Mouse (Mus musculus) midbrain, embryonic 14.5 days (tissue): ENCODE measurements around the gene Dclre1c. TPM values are rescaled to one million over a fixed set of nuclear protein-coding genes. Genes with fewer than 3 reads are reported as not detected.
"Not testable (repeated sequence)": the region's sequence is repeated elsewhere in the genome, so short reads cannot be mapped to it uniquely, and the experiment has no call there.

Experiments
- ATAC-seq: fragments of 200-750 bp; cut with Nextera tagmentation; 2 replicates; pipeline ENCODE4 v1.8.0; 2017; ENCODE audit warnings: moderate number of reproducible peaks, moderate library complexity; ENCODE audit not compliant: low FRiP score, low TSS enrichment
- DNase-seq: peaks from one replicate; pipeline ENCODE4 v3.0.0-alpha.2; 2015
- H3K27ac ChIP-seq: fragments of 300-500 bp; sonication (generic); replicated peaks from 2 replicates; pipeline ENCODE4 v1.5.1; 2014; ENCODE audit warnings: mild to moderate bottlenecking, low read depth, low read length, moderate library complexity
- H3K27me3 ChIP-seq: fragments of 300-500 bp; sonication (generic); 2 replicates; pipeline ENCODE4 v1.6.1; 2014; ENCODE audit warnings: low read length, control low read depth, mixed read lengths; ENCODE audit not compliant: control insufficient read depth, insufficient read depth
- H3K36me3 ChIP-seq: fragments of 300-500 bp; sonication (generic); 2 replicates; pipeline ENCODE4 v1.6.1; 2014; ENCODE audit warnings: low read length, control low read depth; ENCODE audit not compliant: control insufficient read depth, insufficient read depth
- H3K4me1 ChIP-seq: fragments of 300-500 bp; sonication (generic); 2 replicates; pipeline ENCODE4 v1.6.1; 2014; ENCODE audit warnings: mild to moderate bottlenecking, antibody characterized with exemption, low read length, control low read depth; ENCODE audit not compliant: control insufficient read depth, insufficient read depth
- H3K4me2 ChIP-seq: fragments of 300-500 bp; sonication (generic); 2 replicates; pipeline ENCODE4 v1.6.1; 2014; ENCODE audit warnings: mild to moderate bottlenecking, low read length, moderate library complexity
- H3K4me3 ChIP-seq: fragments of 300-500 bp; sonication (generic); replicated peaks from 2 replicates; pipeline ENCODE4 v1.5.1; 2014; ENCODE audit warnings: low read depth, low read length
- H3K9ac ChIP-seq: fragments of 300-500 bp; sonication (generic); replicated peaks from 2 replicates; pipeline ENCODE4 v1.6.1; 2014; ENCODE audit warnings: mild to moderate bottlenecking, low read length, moderate library complexity
- H3K9me3 ChIP-seq: fragments of 300-500 bp; sonication (generic); 2 replicates; pipeline ENCODE4 v1.6.1; 2016; ENCODE audit warnings: low read length, control low read depth, mixed read lengths; ENCODE audit not compliant: control insufficient read depth
- WGBS: fragments of 180-500 bp; shearing (Covaris S2); extraction: QIAGEN DNeasy Blood & Tissue Kit; methylation state at CpG from one replicate; pipeline ENCODE4 v1.1.7; 2014; 5-methylcytosine and 5-hydroxymethylcytosine counted together
- polyA plus RNA-seq: library from polyadenylated mRNA; unstranded; fragments of >200 nt; fragmentation: Nextera tagmentation; extraction: Ambion mirVana; gene quantifications from 2 replicates; pipeline ENCODE4 v1.2.1, GENCODE M21; 2014

Gene Dclre1c
- polyA plus RNA-seq: 7.2 and 9.6 TPM in 2 replicates

DNA sequence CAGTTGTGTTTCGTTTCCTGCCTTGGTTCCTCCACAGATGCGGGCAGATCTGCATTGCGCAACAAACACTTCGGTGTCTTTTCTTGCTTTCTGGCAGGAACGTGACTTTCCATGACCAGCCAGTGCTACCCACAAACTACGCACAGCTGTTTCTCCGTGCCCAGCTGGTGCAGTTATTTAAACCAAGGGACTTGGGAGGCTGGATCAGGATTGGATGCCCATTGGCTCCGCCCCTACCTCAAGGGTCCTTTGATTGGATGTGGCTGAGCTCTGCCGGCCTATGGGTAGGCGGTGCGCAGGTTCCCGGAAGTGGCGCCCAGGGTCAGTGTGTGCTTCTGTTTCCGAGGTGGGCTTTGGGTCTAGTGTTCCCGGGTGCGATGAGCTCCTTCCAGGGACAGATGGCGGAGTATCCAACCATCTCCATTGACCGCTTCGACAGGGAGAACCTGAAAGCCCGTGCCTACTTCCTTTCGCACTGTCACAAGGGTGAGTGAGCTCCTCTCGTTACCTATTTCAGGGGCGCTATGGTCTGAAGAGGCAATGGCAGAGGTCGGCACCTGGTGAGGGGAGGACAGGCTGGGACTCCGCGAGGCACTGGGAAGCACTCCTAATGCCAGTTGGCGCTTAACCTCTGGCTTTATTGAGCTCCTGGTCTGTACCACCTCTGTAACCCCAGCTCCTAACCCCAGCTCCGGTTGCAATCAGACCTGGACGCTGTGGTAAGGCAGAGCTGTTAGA is at the start of gene Dclre1c:
Dclre1c (plus strand) TSS at position 291 of the 738 bp plus-strand sequence.
- peaks cover 10% of the 10 kb centered on the region for H3K4me1 ChIP-seq
- DNase-seq: peak; percentile 95
- whole genome bisulfite sequencing: 1% methylated on average over 29 of the region's 29 CpGs
- ATAC-seq: peak; percentile 99
- H3K4me2 ChIP-seq: peak within 1 kb of the TSS; percentile 92
- H3K27ac ChIP-seq: no peak within 1 kb of the TSS
- peak within 1 kb of the TSS; percentile 72 for H3K4me3 ChIP-seq
- no peaks in the 10 kb centered on the region for H3K27me3 ChIP-seq
- peak within 1 kb of the TSS; percentile 65 for H3K9ac ChIP-seq
- H3K9me3 ChIP-seq: no peaks in the 10 kb centered on the region
- peaks cover 7% of the 10 kb centered on the region; the same call in 1 of the 2 replicates for H3K36me3 ChIP-seq

DNA sequence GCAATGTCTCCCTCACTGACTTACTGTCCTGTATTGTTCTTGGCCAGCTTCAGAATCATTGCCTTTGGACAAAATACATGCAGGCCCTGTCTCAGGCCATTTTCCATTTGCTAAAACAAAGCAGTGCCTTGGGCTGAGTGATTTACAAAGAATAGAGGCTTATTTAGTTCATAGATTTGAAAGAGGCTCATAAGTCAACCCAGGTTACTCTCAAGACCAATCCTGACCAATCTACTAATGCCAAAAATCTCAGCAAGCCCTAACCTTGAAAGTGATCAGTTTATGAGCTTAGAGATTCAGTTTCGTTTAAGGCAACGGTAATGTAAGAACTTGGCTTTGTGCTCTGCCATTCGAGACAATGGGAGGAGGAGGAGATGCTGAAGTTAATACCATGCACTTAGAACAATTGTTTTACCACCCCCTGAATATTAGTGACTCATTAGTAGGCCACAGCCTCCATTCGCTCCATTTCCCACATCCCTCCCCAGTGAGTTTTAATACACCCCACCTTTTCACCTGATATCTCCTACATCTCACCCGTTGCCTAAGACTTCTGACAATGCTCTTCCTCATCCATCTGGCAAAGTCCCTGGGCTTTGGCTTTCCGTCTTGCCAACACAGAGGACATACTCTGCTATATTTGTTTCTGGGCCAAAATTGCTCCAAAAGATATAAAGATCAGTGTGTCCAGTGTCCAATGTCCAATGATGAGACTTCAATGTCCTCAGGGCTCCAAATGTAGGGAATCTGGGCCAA is 36.6 kb upstream of the Dclre1c start:
- no peak for DNase-seq
- no peak overlapping the region for H3K27ac ChIP-seq
- no peak overlapping the region for H3K4me2 ChIP-seq
- H3K36me3 ChIP-seq: no peaks in the 10 kb centered on the region
- 83% methylated on average over 6 of the region's 6 CpGs for WGBS
- no peak for ATAC-seq
- no peaks in the 10 kb centered on the region for H3K4me1 ChIP-seq
- no peaks in the 10 kb centered on the region for H3K27me3 ChIP-seq
- no peak overlapping the region for H3K4me3 ChIP-seq
- no peak overlapping the region for H3K9ac ChIP-seq
- no peaks in the 10 kb centered on the region for H3K9me3 ChIP-seq

DNA sequence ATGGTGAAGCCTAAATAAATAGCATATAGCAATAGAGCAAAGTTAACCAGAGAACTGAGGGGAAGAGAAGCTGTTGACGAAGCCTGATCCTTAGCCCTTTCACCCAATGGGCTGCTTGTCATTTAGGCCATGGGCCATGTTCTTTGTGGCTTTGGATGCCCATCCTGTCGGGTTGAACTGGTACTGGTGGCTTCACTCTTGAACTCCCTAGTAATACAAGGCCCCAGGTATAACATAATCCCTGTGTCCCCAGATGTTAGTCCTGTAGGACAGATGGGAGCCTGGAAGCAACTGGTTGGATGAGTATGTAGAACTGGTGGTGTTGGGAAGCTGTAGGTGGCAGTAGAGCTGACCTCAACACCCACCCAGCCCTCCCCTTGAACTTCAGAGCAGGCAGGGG is 32.0 kb upstream of the Dclre1c start:
- Histone ChIP-seq H3K9me3 (no peaks in the 10 kb centered on the region), H3K36me3 (no peaks in the 10 kb centered on the region), H3K9ac (no peak overlapping the region), H3K4me1 (no peaks in the 10 kb centered on the region), H3K27ac (no peak overlapping the region), H3K4me3 (no peak overlapping the region), H3K4me2 (no peak overlapping the region), H3K27me3 (no peaks in the 10 kb centered on the region)
- DNase-seq: no peak
- 76% methylated on average over 2 of the region's 2 CpGs for WGBS
- no peak for ATAC-seq

DNA sequence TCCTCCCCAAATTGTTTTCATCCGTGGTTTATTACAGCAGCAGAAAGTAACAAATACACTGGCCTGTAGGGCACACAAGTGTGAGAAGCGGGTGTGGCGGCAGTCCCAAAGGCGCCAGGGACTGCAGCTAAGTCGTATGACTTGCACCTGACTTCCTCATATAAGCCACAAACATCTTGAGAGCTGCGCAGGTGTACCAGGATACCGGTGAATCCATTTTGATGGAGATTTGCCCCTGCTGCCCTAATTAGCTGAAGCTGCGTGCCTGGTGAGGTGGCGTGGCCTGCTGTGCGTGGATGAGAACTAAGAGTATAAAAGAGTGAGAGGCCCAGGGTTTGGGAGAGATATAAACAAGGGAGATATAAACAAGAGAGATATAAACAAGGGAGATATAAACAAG is 26.8 kb upstream of the Dclre1c start, which contains the start of gene Olah:
Olah (minus strand) TSS at position 101 of the 400 bp plus-strand sequence.
- DNase-seq, H3K4me2 ChIP-seq, H3K4me3 ChIP-seq, H3K9me3 ChIP-seq, H3K9ac ChIP-seq, H3K27ac ChIP-seq, H3K4me1 ChIP-seq, H3K27me3 ChIP-seq, ATAC-seq, H3K36me3 ChIP-seq: not testable (repeated sequence)
- 75% methylated on average over 10 of the region's 10 CpGs for WGBS

DNA sequence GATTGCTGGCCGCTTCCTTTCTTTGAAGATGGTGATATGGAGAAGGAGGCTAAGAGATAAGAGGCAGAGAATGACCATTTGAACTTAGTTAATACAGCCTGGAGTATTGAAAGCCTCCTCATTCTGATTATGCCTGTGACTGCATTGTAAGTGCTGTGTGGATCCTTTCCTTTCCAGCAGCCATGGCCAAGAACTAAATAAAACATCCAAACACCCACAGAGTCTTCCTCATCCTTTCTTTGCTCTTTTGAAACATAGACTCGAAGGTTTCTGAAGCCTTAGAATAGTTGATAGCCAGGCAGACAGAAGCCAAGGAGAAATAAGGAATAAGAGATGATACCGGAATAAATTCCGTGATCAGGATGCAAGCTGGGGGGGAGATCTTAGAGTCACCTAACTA is 17.9 kb upstream of the Dclre1c start:
- H3K9me3 ChIP-seq: no peaks in the 10 kb centered on the region
- DNase-seq: no peak
- no peak overlapping the region for H3K4me3 ChIP-seq
- H3K27me3 ChIP-seq: no peaks in the 10 kb centered on the region
- H3K4me1 ChIP-seq: no peaks in the 10 kb centered on the region
- H3K4me2 ChIP-seq: no peak overlapping the region
- H3K9ac ChIP-seq: no peak overlapping the region
- no peak overlapping the region for H3K27ac ChIP-seq
- ATAC-seq: no peak
- 90% methylated on average over 4 of the region's 4 CpGs for WGBS
- no peaks in the 10 kb centered on the region for H3K36me3 ChIP-seq

DNA sequence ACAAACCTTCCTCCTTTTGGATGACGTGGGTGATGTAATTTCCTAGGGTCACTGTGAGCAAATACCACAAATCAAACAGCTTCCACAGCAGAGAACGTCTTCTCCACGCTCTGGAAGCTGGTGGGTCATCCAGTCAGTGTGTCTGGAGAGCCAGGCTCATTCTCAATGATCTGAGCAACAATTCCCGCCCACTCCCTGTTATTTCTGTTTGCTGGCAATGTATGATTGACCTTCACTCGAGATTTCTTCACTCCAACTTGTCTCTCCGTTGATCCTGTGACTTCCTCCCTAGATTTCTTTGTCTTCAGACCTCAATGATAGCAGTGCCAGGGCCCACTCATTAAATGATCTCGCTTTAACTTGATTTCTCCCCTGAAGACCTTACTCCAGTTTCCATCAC is 16.2 kb upstream of the Dclre1c start:
- Histone ChIP-seq H3K27ac (no peak overlapping the region), H3K4me3 (no peak overlapping the region), H3K9me3 (no peaks in the 10 kb centered on the region), H3K4me1 (no peaks in the 10 kb centered on the region), H3K4me2 (no peak overlapping the region), H3K36me3 (no peaks in the 10 kb centered on the region), H3K9ac (no peak overlapping the region), H3K27me3 (no peaks in the 10 kb centered on the region)
- DNase-seq (no peak), ATAC-seq (no peak)
- 81% methylated on average over 7 of the region's 7 CpGs for WGBS

DNA sequence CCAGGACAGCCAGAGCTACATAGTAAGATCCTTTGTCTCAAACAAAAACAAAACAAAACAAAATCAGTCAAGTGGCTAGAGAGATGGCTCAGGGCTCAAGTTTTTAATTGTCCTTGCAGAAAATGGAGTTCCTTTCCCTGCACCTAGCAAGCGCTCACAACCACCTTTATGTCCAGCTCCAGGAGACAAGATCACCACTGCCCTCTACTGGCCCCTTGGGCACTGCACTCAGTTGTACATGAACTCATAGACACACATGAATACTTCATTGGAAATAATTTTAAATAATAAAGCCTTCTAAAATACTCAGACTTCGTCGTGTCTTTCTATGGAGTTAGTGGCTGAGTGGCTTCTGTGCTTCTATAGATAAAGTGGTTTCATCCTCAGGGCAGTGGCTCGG is 9.7 kb upstream of the Dclre1c start:
- Histone ChIP-seq H3K9ac (no peak overlapping the region), H3K27ac (no peak overlapping the region), H3K4me1 (no peaks in the 10 kb centered on the region), H3K9me3 (no peaks in the 10 kb centered on the region), H3K27me3 (peaks cover 4% of the 10 kb centered on the region; the same call in 1 of the 2 replicates), H3K4me2 (no peak overlapping the region), H3K36me3 (no peaks in the 10 kb centered on the region), H3K4me3 (no peak overlapping the region)
- ATAC-seq (no peak), DNase-seq (peak; percentile 82)
- WGBS: 35% methylated on average over 4 of the region's 4 CpGs

DNA sequence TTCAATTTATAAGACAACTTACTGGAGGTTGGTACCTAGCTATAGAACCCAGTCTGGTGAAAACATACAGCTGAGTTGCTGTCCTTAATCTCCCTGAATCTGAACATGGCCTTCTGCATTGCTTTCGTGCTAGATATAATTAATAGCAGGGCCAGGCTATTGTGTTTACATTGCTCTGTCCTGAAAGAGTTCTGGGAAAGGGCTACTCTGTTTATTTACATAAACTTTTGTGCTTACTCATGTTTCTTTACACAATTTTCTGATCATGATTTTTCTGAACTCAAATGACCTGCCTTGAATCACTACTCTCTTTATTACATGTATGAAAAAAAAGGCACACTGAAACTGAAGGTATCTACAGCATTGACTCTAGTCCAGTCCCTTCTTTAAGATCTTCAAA is 8.3 kb upstream of the Dclre1c start:
- H3K4me1 ChIP-seq: 0 out of 2 replicates have a peak, but pooled peaks cover 4% of the 10 kb centered on the region
- H3K4me3 ChIP-seq: no peak overlapping the region
- ATAC-seq (no peak), DNase-seq (no peak)
- no peaks in the 10 kb centered on the region for H3K9me3 ChIP-seq
- WGBS: 78% methylated on average over 1 of the region's 1 CpGs
- H3K27ac ChIP-seq: no peak overlapping the region
- no peak overlapping the region for H3K4me2 ChIP-seq
- no peak overlapping the region for H3K9ac ChIP-seq
- no peaks in the 10 kb centered on the region for H3K36me3 ChIP-seq
- H3K27me3 ChIP-seq: peaks cover 4% of the 10 kb centered on the region; the same call in 1 of the 2 replicates
